Mouse (Mus musculus) cerebellum, postnatal 36 days (tissue): ENCODE data around the gene Micu1.

Experiments used
- DNase-seq, 2 experiments: peaks; one replicate each; pipeline ENCODE4 v3.0.0; 2021 to 2022; ENCODE audit warnings: mixed read lengths in 2 of 2

The Micu1 gene

GRCm38 (mm10) chr10:59887432-59887831 lies 185.2 kb downstream of the Micu1 start:
- DNase-seq = no peak

GRCm38 (mm10) chr10:59889339-59889738 lies 187.1 kb downstream of the Micu1 start:
- DNase-seq = no peak

GRCm38 (mm10) chr10:59889953-59890751 lies 187.9 kb downstream of the Micu1 start:
- DNase-seq = no peak

GRCm38 (mm10) chr10:59892977-59893376 lies 190.7 kb downstream of the Micu1 start:
- DNase-seq = peak; percentile 73 to 75

- peak; percentile 58 to 71 for DNase-seq
Observed at GRCm38 (mm10) chr10:59894251-59895160, 192.2 kb downstream of the Micu1 start.

- DNase-seq = no peak
Observed at GRCm38 (mm10) chr10:59895460-59896186, 193.3 kb downstream of the Micu1 start.

GRCm38 (mm10) chr10:59896211-59896610 lies 193.9 kb downstream of the Micu1 start:
- no peak for DNase-seq

- no peak for DNase-seq
Observed at GRCm38 (mm10) chr10:59896911-59897331, 194.6 kb downstream of the Micu1 start.

- DNase-seq = no peak
Observed at GRCm38 (mm10) chr10:59897511-59897910, 195.2 kb downstream of the Micu1 start.

- no peak for DNase-seq
Observed at GRCm38 (mm10) chr10:59898180-59898778, 196.0 kb downstream of the Micu1 start.

GRCm38 (mm10) chr10:59898935-59899334 lies 196.7 kb downstream of the Micu1 start:
- no peak for DNase-seq

- peak; percentile 75 to 89 for DNase-seq
Observed at GRCm38 (mm10) chr10:59899341-59900173, 197.3 kb downstream of the Micu1 start.

GRCm38 (mm10) chr10:59900174-59900435 lies 197.8 kb downstream of the Micu1 start:
- no peak for DNase-seq

GRCm38 (mm10) chr10:59900939-59901338 lies 198.7 kb downstream of the Micu1 start:
- no peak for DNase-seq

GRCm38 (mm10) chr10:59901463-59901862 lies 199.2 kb downstream of the Micu1 start:
- no peak for DNase-seq

GRCm38 (mm10) chr10:59901986-59902605 lies 199.8 kb downstream of the Micu1 start:
- DNase-seq = no peak

GRCm38 (mm10) chr10:59902606-59902990 lies 200.3 kb downstream of the Micu1 start:
- no peak for DNase-seq

- no peak for DNase-seq
Observed at GRCm38 (mm10) chr10:59903170-59903569, 200.9 kb downstream of the Micu1 start.

GRCm38 (mm10) chr10:59907080-59907609 lies 204.9 kb downstream of the Micu1 start:
- no peak for DNase-seq

GRCm38 (mm10) chr10:59907695-59908299 lies 205.5 kb downstream of the Micu1 start:
- peak in 1 of 2 experiments; percentile 33 for DNase-seq
